Mouse (Mus musculus): ENCODE results near the gene Abcf2.

DNA sequence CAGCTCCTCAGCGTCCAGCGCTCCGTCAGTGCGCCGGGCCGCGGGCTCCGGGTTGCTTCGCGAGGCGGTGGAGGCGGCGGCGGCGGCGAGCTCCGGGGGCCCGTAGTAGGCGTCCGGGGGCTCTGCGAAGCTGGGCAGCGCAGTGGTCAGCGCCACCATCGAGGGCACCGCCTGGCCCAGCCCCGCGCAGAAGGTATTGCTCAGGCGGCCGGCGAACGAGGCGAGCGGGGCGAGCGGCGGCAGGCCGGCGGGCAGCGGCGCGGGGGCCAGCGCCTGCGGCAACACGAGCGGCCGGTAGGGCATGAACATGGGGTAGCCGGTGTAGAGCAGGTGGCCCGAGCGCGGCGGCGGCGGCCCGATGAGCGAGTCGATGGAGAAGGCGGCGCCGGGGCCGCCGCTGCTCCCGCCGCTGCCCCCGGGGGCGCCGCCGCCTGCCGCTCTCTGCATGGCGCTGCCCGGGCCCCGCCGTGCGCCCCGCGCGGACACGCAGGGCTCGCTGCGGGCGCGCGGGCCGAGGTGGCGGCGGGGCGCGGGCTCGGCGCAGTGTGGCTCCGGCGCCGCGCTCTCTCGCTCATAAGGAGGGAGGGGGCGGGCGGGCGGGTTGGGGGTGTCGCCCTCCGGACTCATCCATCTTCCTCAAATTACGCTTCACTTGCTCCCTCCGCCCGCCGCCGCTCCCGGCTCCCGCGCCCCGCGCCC, 50.9 kb downstream of the Abcf2 start:
- no peak for TF ChIP-seq CTCF (conservative IDR thresholded peaks at IDR 0.05; ENCODE audit: insufficient read depth, insufficient read length, low read depth, low read length)
- no peak for TF ChIP-seq POLR2A (IDR thresholded peaks at IDR 0.05; ENCODE audit: low read depth, low read length)

All from kidney, adult 2 months (tissue).